Mouse (Mus musculus): Measurements from ENCODE around the gene Grb14. TPM values are rescaled to one million over a fixed set of nuclear protein-coding genes. Genes with fewer than 3 reads are reported as not detected.

The Grb14 gene
- polyA plus RNA-seq (2015; fragmentation: Illumina TruSeq; extraction: RNeasy Lipid Tissue Mini Kit (QIAGEN cat#74804); ENCODE audit: insufficient read depth, low replicate concordance), result 2.2 TPM

DNA sequence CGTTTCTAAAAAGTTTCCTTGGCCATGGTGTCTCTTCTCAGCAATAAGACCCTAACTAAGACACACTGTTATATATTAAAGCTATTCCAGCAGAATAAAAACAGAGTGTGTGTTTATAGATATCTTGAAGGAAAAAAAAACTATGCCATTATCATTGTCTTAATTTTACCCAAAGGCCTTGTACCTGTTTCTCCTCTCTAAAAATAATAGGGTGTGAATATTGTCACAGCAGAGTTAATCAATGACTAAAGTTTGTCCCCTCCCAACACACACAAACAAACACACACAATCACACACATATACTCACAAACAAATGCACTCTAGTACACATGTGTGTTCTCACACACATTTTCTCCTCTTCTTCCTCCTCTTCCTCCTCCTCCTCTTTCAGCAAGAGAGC lies at the start of gene Grb14:
Gene Grb14 (minus strand): TSS at position 101 of the 400 bp plus-strand sequence.

Other genes starting within 250 kb of the Grb14 start
- gene Cobll1, start 214.4 kb upstream of the Grb14 start, polyA plus RNA-seq (2015; fragmentation: Illumina TruSeq; extraction: RNeasy Lipid Tissue Mini Kit (QIAGEN cat#74804); ENCODE audit: insufficient read depth, low replicate concordance), result 26.3 TPM

All from spleen, adult 10 weeks (tissue).